Comparison of ENCODE assay signal across 7 mouse cellular contexts in genomic region chr9:80068735-80069315, GRCm38 (mm10). TPM values are rescaled to one million over a fixed set of nuclear protein-coding genes. Genes with fewer than 3 reads are reported as not detected.
A peak's percentile ranks its signal among the peaks of the same experiment; 100 is the strongest.
DNase-seq lines count a peak whose midpoint lies in the region; ATAC-seq lines count a peak whose summit lies in the region.

No protein-coding gene starts in this region.

- H3K4me2 ChIP-seq in neural tube, embryonic 11.5 days (ENCODE audit: low read depth): peak overlapping the region; percentile 31
- H3K4me2 ChIP-seq in forebrain, embryonic 11.5 days (ENCODE audit: low read depth, low read length, severe bottlenecking): peak overlapping the region; percentile 57
- peak overlapping the region; percentile 68 for H3K4me2 ChIP-seq in liver, embryonic 11.5 days
- peak overlapping the region; percentile 64 for H3K4me2 ChIP-seq in stomach, embryonic 16.5 days (ENCODE audit: low read depth, low read length)

- H3K27ac ChIP-seq in neural tube, embryonic 11.5 days (ENCODE audit: low read depth, low read length): no peak overlapping the region
- no peak overlapping the region for H3K27ac ChIP-seq in forebrain, embryonic 11.5 days (ENCODE audit: low read depth, low read length)
- H3K27ac ChIP-seq in liver, embryonic 11.5 days (ENCODE audit: low read depth, low read length): no peak overlapping the region
- H3K27ac ChIP-seq in stomach, embryonic 16.5 days (ENCODE audit: low read length): peak overlapping the region; percentile 37; the same call in 1 of the 2 replicates

- H3K36me3 ChIP-seq in neural tube, embryonic 11.5 days (ENCODE audit: control insufficient read depth, insufficient read depth, low read length): no peaks in the 10 kb centered on the region
- no peaks in the 10 kb centered on the region for H3K36me3 ChIP-seq in forebrain, embryonic 11.5 days (ENCODE audit: control insufficient read depth, insufficient read depth, low read length)
- H3K36me3 ChIP-seq in liver, embryonic 11.5 days (ENCODE audit: control insufficient read depth, insufficient read depth, low read length): no peaks in the 10 kb centered on the region
- H3K36me3 ChIP-seq in stomach, embryonic 16.5 days (ENCODE audit: control insufficient read depth, insufficient read depth, low read length): no peaks in the 10 kb centered on the region

- no peak for DNase-seq in neural tube, embryonic 11.5 days (ENCODE audit: low spot score)
- no peak for DNase-seq in neural tube, embryonic 10.5 days (ENCODE audit: extremely low spot score, low spot score)
- DNase-seq in forebrain, embryonic 11.5 days (ENCODE audit: low spot score): no peak
- no peak for DNase-seq in liver, embryonic 11.5 days (ENCODE audit: low spot score)
- no peak for DNase-seq in layer of hippocampus, adult 9-10 months (ENCODE audit: low spot score)
- DNase-seq in layer of hippocampus, adult 9-11 months: no peak

- no peaks in the 10 kb centered on the region for H3K27me3 ChIP-seq in neural tube, embryonic 11.5 days (ENCODE audit: control insufficient read depth, insufficient read depth, low read length)
- H3K27me3 ChIP-seq in forebrain, embryonic 11.5 days (ENCODE audit: control insufficient read depth, insufficient read depth, low read length): no peaks in the 10 kb centered on the region
- H3K27me3 ChIP-seq in liver, embryonic 11.5 days (replicated peaks; ENCODE audit: control insufficient read depth, insufficient read depth, low read length): no peaks in the 10 kb centered on the region
- H3K27me3 ChIP-seq in stomach, embryonic 16.5 days (ENCODE audit: control insufficient read depth, insufficient read depth, low read length): no peaks in the 10 kb centered on the region

- ATAC-seq in neural tube, embryonic 11.5 days (ENCODE audit: insufficient read depth, low FRiP score, low TSS enrichment): no peak
- ATAC-seq in forebrain, embryonic 11.5 days (replicated peaks; ENCODE audit: low FRiP score): no peak
- no peak for ATAC-seq in liver, embryonic 11.5 days (replicated peaks; ENCODE audit: low FRiP score)
- ATAC-seq in stomach, embryonic 16.5 days (ENCODE audit: insufficient read depth, low FRiP score): no peak

- H3K9me3 ChIP-seq in neural tube, embryonic 11.5 days (ENCODE audit: control insufficient read depth, low read length): no peaks in the 10 kb centered on the region
- H3K9me3 ChIP-seq in forebrain, embryonic 11.5 days (ENCODE audit: control insufficient read depth, low read length): no peaks in the 10 kb centered on the region
- H3K9me3 ChIP-seq in liver, embryonic 11.5 days (ENCODE audit: control insufficient read depth, low read length): no peaks in the 10 kb centered on the region
- H3K9me3 ChIP-seq in stomach, embryonic 16.5 days (replicated peaks; ENCODE audit: control insufficient read depth, low read length): peaks cover 4% of the 10 kb centered on the region; the same call in 1 of the 2 replicates

- peaks cover 3% of the 10 kb centered on the region; the same call in 1 of the 2 replicates for H3K4me1 ChIP-seq in neural tube, embryonic 11.5 days (ENCODE audit: control insufficient read depth, insufficient read depth, low read length)
- H3K4me1 ChIP-seq in forebrain, embryonic 11.5 days (replicated peaks; ENCODE audit: control insufficient read depth, insufficient read depth, low read length): no peaks in the 10 kb centered on the region
- H3K4me1 ChIP-seq in liver, embryonic 11.5 days (replicated peaks; ENCODE audit: control insufficient read depth, insufficient read depth, low read length): peaks cover 21% of the 10 kb centered on the region
- H3K4me1 ChIP-seq in stomach, embryonic 16.5 days (ENCODE audit: control insufficient read depth, insufficient read depth, low read length): peaks cover 17% of the 10 kb centered on the region; the same call in 1 of the 2 replicates

- WGBS in neural tube, embryonic 11.5 days: 56% methylated on average over 11 of the region's 11 CpGs
- WGBS in forebrain, embryonic 11.5 days: 53% methylated on average over 11 of the region's 11 CpGs
- WGBS in liver, embryonic 11.5 days: 27% methylated on average over 11 of the region's 11 CpGs
- WGBS in stomach, embryonic 16.5 days: 22% methylated on average over 11 of the region's 11 CpGs

- peak overlapping the region; percentile 91 for H3K4me3 ChIP-seq in neural tube, embryonic 11.5 days (ENCODE audit: low read depth, low read length)
- H3K4me3 ChIP-seq in forebrain, embryonic 11.5 days (ENCODE audit: low read depth, low read length): peak overlapping the region; percentile 91
- H3K4me3 ChIP-seq in liver, embryonic 11.5 days (ENCODE audit: low read depth, low read length): peak overlapping the region; percentile 97
- peak overlapping the region; percentile 94 for H3K4me3 ChIP-seq in stomach, embryonic 16.5 days (replicated peaks; ENCODE audit: low read length)

- H3K9ac ChIP-seq in neural tube, embryonic 11.5 days (ENCODE audit: low read length): no peak overlapping the region
- H3K9ac ChIP-seq in forebrain, embryonic 11.5 days (ENCODE audit: low read length): peak overlapping the region; percentile 100
- peak overlapping the region; percentile 99 for H3K9ac ChIP-seq in liver, embryonic 11.5 days (ENCODE audit: low read depth, low read length)
- peak overlapping the region; percentile 100 for H3K9ac ChIP-seq in stomach, embryonic 16.5 days (ENCODE audit: low read length)

RNA-seq across cellular contexts. Expression of gene Senp6, which starts 2.1 kb away (rescaled TPM):
- polyA plus RNA-seq in neural tube, embryonic 11.5 days (2014; fragmentation: Nextera tagmentation; extraction: Ambion mirVana): 61.0 and 70.5 TPM in 2 replicates
- polyA plus RNA-seq in forebrain, embryonic 11.5 days (2014; fragmentation: Nextera tagmentation; extraction: Ambion mirVana): 65.9 and 67.1 TPM in 2 replicates
- 36.9 and 41.6 TPM in 2 replicates for polyA plus RNA-seq in liver, embryonic 11.5 days (2014; fragmentation: Nextera tagmentation; extraction: Ambion mirVana)
- 32.7 and 39.2 TPM in 2 replicates for polyA plus RNA-seq in stomach, embryonic 16.5 days (2015; fragmentation: Nextera tagmentation; extraction: Ambion mirVana)

RNA-seq across cellular contexts. Expression of gene Filip1, which starts 56.2 kb away (rescaled TPM):
- polyA plus RNA-seq in neural tube, embryonic 11.5 days (2014; fragmentation: Nextera tagmentation; extraction: Ambion mirVana): 4.0 and 6.2 TPM in 2 replicates
- polyA plus RNA-seq in forebrain, embryonic 11.5 days (2014; fragmentation: Nextera tagmentation; extraction: Ambion mirVana): 11.6 and 13.6 TPM in 2 replicates
- polyA plus RNA-seq in liver, embryonic 11.5 days (2014; fragmentation: Nextera tagmentation; extraction: Ambion mirVana): 1.3 and 1.8 TPM in 2 replicates
- polyA plus RNA-seq in stomach, embryonic 16.5 days (2015; fragmentation: Nextera tagmentation; extraction: Ambion mirVana): 11.1 and 11.6 TPM in 2 replicates
